Mouse (Mus musculus): ENCODE measurements around the gene 1700030J22Rik. TPM values are rescaled to one million over a fixed set of nuclear protein-coding genes. Genes with fewer than 3 reads are reported as not detected.

1700030J22Rik gene
- total RNA-seq, 1 experiment from 2014 or later: 1.3 TPM

DNA sequence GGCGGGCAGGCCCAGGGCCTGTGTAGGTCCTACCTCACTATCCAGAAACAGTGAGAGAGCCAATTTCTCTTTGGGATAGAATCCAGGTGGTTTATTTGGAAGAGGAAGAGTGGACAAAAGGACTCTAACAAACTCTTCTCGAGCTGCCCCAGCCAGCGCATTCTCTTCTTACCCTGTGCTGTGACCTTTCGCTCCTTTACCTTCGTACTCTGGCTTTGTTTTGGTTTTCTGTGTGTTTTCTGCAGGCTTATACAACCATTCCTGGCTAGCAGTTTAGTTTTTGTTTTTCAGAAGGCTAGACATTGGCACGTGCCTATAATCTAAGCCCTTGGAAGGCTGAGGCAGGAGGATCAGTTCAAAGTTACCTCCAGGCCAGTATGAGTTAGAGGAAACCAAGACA lies 9.2 kb downstream of the 1700030J22Rik start:
- no peak for ATAC-seq (replicated peaks; ENCODE audit: insufficient number of reproducible peaks, low FRiP score, low TSS enrichment, poor library complexity, severe bottlenecking)

DNA sequence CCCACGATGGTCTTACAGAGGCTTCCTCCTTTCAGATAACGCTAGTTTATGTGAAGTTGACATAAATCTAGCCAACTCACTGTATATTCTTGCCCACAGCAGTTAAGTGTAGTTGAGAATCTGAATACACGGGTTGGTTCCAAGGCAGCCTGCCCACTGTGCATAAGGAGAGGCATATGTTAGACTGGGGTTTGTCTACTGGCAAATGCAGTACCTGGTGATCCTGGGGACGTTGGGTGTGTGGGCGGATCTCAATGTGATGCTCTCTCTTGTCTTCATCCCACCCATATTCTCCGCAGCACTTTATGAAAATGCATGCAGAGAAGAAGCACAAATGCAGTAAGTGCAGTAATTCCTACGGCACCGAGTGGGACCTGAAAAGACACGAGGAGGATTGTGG lies 24.3 kb downstream of the 1700030J22Rik start:
- no peak for ATAC-seq (replicated peaks; ENCODE audit: insufficient number of reproducible peaks, low FRiP score, low TSS enrichment, poor library complexity, severe bottlenecking)

DNA sequence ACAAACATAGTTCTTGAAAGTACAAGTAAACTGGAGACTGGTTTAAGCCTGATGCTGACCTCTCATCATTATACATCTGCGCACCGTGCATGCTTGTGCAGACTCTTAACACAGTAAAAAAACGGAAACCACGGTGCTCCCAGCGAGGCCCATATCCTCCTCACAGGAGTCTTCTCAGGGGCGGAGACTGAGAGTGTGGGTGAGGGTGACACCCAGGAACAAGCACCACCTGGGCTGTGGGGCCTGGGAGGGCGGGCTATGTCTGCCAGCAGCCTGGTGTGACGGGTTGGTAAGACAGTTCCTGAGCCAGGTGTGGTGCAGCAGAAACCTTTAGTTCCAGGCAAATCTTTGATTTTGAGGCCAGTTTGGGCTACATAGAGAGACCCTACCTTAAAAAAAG lies 26.3 kb downstream of the 1700030J22Rik start:
- no peak for ATAC-seq (replicated peaks; ENCODE audit: insufficient number of reproducible peaks, low FRiP score, low TSS enrichment, poor library complexity, severe bottlenecking)

DNA sequence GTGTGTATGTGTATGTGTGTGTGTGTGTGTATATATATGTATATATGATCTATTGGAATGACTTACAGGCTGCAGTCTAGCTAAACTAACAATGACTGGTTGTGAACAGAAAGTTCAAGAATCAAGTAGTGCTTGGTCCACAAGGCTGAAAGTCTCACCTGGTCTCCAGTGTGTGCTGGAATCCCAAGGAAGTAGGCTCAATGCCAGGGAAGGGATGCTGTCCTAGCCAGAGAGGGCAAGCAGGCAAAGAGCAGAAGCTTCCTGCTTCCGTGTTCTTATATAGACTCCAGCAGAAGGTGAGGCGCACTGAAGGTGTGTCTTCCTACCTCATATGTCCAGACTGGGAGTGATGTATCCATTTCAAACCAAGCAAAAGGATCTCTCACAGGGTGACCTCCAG lies 27.0 kb downstream of the 1700030J22Rik start:
- no peak for ATAC-seq (replicated peaks; ENCODE audit: insufficient number of reproducible peaks, low FRiP score, low TSS enrichment, poor library complexity, severe bottlenecking)

DNA sequence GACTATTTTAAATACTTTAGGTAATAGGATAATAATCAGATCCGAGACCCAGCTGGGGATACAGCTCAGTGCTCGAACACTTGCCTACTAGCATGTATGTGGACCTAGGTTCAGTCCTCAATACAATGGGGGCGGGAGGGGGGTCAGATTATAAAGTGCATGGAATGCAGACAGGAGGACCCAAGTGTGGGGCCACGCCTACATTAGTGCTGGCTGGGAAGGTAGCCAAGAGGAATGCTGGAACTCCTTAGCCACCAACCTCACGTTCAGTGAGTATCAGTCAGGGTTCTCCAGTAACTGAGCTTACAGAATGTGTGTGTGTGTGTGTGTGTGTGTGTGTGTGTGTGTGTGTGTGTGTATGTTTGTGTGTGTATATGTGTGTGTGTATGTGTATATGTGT lies 27.4 kb downstream of the 1700030J22Rik start:
- ATAC-seq (replicated peaks; ENCODE audit: insufficient number of reproducible peaks, low FRiP score, low TSS enrichment, poor library complexity, severe bottlenecking): no peak

DNA sequence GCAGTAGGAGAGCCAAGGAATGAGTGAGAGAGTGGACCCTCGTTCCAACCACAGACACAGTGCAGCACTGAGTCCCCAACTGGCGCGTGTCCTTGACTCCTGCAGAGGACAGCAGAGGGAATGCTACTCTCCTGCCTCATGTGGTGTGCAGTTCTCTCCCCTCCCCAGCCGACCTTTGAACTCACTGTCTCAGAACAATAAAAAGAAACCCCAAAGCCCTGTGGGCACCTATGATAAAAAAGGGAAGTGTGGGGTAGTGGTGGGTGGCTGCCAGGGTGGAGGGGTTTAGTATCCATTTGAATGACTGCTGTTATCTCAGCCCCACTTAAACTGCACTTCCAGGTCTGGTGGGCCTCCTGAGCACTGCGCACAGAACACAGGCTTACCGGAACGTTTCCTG lies 31.2 kb downstream of the 1700030J22Rik start:
- no peak for ATAC-seq (replicated peaks; ENCODE audit: insufficient number of reproducible peaks, low FRiP score, low TSS enrichment, poor library complexity, severe bottlenecking)

DNA sequence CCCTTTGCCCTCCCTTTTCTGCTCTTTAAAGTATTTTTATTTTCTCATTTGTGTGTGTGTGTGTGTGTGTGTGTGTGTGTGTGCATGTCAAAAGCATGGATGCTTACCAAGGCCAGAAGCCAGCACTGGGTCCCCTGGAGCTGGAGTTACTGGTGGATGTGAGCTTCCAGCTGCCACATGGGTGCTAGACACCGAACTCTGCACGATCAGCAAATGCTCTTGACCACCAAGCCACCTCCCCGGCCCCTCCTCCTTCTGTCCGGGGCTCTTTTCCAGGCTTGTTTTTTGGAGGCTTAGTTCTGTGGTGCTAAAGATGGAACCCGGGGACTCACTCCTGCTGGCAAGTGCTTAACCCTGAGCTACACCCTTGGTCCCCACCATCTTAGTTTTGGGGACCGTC lies 31.9 kb downstream of the 1700030J22Rik start:
- ATAC-seq (replicated peaks; ENCODE audit: insufficient number of reproducible peaks, low FRiP score, low TSS enrichment, poor library complexity, severe bottlenecking): no peak

DNA sequence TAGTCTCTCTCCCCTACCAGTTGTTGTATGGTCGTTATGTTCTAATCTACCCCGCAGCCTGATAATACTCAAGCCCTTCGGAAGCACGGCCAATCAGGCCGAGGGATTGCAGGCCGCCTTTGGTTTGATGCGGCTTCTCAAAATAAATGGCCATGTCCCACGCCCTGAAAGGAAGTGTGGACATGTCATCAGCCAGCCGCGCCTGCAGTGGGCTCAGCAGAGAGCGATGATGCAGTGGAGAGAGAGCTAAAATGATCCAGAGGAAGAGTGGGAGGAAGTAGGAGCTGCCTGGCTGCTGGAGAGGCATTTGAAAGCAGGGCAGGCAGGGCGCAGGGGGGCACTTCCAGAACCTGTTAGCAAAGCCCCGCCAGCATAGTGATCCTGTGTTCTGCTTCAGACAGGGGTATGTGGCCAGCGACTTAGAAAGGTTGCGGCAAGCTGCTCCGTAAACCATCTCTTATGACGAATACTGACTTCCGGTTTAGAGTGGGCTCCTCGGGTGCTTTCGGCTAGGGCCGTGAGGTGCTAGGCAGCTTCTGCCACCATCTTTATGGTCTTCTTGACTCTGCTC lies 32.4 kb downstream of the 1700030J22Rik start:
- peak; percentile 32 for ATAC-seq (replicated peaks; ENCODE audit: insufficient number of reproducible peaks, low FRiP score, low TSS enrichment, poor library complexity, severe bottlenecking)

DNA sequence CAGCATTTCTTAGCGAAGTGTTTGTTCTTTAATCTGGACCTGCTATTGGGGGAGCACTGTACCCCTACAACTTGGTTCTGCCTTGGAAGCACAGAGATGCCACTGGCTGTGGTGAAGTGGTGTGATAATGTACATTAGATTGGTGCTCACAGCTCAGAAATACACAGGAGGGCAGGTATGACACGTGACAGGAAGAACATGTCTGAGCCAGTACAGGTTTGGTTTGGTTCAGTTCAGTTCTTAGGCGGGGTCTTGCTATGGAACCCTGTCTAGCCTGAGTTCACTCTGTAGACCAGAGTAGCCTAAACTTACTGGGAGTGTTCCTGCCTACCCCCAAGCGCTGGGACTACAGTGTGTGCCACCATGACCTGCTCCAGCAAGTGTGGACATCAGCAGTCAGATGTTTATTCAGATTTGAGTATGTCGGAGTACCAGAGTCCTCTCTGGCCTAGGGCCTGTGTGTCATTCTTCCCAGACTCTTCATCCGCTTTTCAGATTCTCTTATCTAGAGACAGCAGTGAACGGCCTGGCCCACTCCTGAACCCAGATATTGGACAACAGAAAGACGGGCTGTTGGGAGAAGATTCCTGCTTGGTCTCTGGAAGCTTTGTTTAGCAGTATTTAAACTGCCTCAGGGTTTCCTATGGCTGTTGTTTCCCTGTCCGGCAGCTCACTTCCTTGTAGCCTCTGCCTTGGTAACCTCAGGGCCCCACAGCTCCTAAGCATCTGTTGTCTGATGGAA lies 33.4 kb downstream of the 1700030J22Rik start:
- ATAC-seq (replicated peaks; ENCODE audit: insufficient number of reproducible peaks, low FRiP score, low TSS enrichment, poor library complexity, severe bottlenecking): no peak

DNA sequence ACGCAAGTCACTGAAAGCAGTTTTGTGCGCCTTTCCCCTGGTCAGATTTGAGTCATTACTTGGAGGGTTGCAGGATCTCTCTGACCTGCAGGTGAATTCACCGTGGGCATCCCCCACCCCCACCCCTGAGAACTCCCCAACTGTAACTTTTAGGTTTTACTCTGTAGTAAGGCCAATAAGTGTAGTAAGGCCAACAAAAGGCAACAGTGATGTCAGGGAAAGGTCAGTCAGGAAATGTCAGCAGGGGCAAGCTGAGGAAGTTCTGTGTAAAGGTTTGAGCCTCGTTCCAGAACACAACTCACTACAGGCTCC lies 34.4 kb downstream of the 1700030J22Rik start:
- 0 out of 2 replicates have a peak, but pooled peaks have one; percentile 24 for ATAC-seq (replicated peaks; ENCODE audit: insufficient number of reproducible peaks, low FRiP score, low TSS enrichment, poor library complexity, severe bottlenecking)

DNA sequence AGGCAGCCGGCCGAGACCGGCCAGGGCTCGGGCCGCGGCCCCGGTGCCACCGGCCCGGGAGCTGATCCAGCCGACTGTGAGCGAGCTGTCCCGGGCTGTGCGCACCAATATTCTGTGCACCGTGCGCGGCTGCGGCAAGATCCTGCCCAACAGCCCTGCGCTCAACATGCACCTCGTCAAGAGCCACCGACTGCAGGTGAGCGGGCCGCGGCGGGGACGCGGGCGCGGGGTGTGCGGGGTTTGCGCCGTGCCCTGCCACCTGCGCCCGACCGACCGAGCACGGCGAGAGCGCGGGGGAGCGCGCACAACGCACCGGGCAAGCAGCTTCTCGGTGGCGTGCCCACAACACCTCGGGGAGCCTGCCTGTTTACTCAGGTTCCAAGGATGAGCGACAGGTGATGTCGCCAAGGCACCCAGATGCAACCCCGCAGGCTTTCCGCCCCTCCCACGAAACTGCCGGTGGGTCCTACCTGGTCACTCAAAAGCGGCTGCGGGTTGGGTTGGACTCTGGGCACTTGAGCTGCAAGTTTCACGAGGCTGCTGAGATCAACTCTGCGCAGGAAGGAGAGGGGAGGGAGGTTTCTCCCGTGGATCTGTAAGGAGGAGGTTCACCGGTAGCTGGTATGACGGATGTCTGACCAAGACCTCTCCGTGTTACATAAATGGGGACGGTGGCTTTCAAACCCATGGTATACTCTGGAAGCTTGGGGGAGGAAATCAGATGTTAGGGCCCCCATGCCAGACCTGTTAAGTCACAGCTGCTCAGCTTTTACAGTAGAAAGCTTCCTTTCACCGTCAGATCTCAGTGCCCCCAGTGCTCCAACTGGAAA lies 35.0 kb downstream of the 1700030J22Rik start:
- no peak for ATAC-seq (replicated peaks; ENCODE audit: insufficient number of reproducible peaks, low FRiP score, low TSS enrichment, poor library complexity, severe bottlenecking)

DNA sequence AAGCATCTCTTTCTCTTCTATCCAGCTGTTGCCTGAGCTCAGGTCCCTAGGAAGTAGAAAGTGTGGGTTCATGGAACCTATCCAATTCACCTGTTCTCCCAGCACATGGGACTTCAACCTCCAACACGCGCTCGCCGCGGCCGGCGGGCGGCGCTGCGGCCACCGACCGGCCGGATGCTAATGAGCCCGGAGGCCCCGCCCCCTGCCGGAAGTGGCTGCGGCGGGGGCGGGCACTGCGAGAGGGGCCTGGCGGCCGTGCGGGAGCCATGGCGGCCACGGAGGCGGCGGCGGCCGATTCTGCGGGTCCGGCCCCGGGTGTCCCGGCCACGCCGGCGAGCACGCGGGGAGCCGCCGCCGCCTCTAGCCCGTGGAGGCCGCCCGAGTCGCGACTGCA lies 35.6 kb downstream of the 1700030J22Rik start, which contains the start of gene Atmin:
Gene Atmin, plus strand, starts transcription at position 233 of the 394 bp plus-strand sequence.
- ATAC-seq (replicated peaks; ENCODE audit: insufficient number of reproducible peaks, low FRiP score, low TSS enrichment, poor library complexity, severe bottlenecking): no peak

DNA sequence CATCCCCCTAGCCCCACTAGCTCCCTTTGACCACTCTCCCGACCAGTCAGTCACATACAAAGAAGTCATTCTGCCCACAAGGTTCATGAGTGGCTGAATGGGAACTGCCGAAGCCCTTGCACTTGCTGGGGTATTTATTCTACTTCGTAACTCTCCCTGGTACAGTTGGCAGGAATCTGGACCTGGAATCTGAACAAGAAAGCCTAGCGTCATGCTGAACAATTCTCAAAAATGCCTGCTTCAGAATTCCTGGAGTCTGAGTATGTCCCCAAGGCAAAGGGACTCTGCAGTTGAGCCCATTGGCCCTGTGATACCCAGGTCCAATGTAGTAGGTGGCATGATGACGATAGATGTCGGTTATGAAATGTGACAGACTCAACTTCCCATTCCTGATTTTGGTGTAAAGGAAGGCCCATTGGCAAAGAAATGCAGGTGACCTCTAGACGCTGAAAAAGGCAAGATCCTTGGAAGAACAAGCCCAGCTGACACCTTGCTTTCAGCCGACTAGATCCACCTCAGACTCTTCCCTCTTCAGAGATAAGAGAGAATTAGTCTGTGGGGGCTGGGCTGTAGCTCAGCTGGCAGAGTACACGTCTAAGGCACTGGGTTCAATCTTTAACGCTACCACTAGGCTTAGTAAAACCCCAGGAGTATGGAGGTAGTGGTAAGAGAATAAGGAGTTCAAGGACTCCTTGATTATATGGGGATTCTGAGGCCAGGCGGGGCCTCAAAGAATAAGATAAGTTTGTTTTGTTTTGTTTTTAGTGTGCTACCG lies 36.3 kb downstream of the 1700030J22Rik start:
- ATAC-seq (replicated peaks; ENCODE audit: insufficient number of reproducible peaks, low FRiP score, low TSS enrichment, poor library complexity, severe bottlenecking): no peak

DNA sequence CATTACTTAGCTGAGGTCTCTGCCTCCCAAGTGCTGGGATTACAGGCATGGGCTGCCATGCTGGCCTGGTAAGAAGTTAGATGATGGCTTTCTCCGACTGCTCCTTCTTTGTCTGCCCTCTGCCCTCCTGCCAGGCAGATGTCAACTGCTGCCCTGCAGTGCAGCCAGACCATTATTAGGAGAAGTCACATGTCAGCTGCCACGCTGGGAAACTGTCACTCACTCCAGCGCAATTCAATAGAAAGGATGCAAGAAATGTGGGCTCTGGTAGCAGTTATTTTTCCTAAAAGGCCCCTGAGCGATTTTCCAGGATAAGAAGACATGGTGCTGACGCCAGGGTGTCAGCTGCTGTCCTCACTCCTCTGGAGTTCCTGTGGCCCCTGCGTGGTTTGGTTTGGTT lies 43.3 kb downstream of the 1700030J22Rik start:
- no peak for ATAC-seq (replicated peaks; ENCODE audit: insufficient number of reproducible peaks, low FRiP score, low TSS enrichment, poor library complexity, severe bottlenecking)

DNA sequence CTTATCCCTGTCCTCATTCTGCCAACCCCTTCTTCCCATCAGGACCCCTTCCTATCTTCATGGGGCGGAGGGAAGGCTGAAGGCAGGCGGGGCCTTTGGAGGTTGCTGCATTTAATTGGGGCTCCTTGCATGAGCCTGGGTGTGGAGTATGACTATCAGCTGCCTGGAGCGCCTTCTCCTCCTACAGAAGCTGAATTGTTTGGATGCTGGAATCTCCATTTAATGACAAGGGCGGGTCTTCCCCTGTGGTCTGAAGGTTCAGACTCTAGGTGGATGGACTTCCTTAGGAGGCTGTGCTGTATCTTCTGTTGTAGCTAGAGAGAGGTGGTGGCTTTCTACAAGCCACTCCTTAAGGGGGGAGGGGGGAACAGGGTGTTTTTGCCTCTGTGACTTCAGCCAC lies 43.8 kb downstream of the 1700030J22Rik start:
- no peak for ATAC-seq (replicated peaks; ENCODE audit: insufficient number of reproducible peaks, low FRiP score, low TSS enrichment, poor library complexity, severe bottlenecking)

DNA sequence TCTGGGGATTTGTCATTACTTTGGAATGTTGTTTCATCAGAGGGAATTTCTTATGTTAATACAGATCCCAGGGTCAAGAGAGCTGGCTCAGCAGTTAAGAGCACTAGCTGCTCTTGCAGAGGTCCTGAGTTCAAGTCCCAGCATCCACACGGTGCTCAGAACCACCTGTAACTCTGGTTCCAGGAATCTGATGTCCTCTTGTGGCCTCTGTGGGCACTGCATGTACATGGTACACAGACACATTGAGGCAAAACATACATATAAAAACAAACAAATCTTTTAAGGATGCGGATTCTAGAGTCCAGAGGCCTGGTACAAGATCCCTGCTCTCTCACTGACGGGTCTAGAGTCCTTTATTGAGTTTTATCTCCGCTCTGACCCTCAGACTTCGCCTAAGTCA lies 50.2 kb downstream of the 1700030J22Rik start:
- ATAC-seq (replicated peaks; ENCODE audit: insufficient number of reproducible peaks, low FRiP score, low TSS enrichment, poor library complexity, severe bottlenecking): no peak

DNA sequence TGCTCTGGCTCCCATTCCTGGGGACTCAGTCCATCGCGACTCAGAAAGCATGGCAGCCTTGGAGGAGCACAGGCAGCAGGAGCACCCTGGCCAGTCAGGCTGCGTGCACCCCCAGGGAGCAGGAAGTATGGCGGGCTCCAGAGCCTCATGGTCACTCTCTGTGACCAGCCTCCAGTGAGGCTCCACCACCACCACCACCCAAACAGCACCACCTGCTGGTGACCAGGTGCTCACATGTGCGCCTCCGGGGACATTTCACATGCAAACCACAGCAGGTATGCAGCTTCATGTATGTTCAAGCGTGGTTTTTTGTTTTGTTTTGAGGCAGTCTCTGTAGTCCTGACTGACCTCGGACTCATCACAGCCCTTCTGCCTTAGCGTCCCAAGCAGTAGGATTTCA lies 50.9 kb downstream of the 1700030J22Rik start:
- peak; percentile 69; the same call in 1 of the 2 replicates for ATAC-seq (replicated peaks; ENCODE audit: insufficient number of reproducible peaks, low FRiP score, low TSS enrichment, poor library complexity, severe bottlenecking)

DNA sequence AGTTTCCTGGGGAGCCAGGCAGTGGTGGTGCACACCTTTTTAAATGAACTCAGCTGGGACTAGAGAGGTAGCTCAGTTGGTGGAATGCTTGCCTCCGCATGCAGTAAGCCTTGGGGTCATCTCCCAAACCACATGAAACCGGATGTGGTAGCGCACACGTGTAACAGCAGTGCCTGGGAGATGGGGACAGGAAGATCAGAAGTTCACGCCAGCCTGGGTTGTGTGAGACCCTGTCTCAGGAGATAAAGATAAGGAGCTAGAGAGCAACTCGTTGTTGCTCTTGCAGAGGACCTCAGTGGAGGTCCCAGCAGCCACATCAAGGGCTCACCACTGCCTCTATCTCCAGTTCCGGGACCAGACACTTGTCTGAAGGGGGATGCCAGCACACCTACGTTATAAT lies 55.2 kb downstream of the 1700030J22Rik start:
- no peak for ATAC-seq (replicated peaks; ENCODE audit: insufficient number of reproducible peaks, low FRiP score, low TSS enrichment, poor library complexity, severe bottlenecking)

Measured in monocyte, adult 5-6 weeks (primary cell).